Mouse (Mus musculus) thymus, postnatal 14 days (tissue): ENCODE measurements around the gene Entpd1.

ENCODE experiments used
- DNase-seq: peaks from one replicate; pipeline ENCODE4 v3.0.0; 2021

Gene Entpd1

DNA sequence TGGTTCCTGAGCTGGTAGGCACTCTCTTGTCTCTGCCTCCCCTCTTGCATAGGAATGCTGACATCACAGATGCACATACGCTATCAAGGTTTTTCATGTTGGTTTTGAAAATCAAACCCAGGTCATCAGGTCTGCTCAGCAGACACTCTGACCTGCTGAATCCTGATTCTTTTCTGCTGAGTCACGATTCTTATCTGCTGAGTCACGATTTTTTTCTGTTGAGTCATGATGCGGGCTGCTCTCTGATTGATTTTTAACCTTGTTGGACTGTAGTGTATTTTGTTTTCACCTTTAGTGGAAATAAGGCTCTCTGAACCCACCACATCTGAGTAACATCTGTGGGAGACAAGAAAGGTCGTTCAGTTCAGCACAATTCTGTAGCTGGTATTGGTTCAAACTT, 63.2 kb downstream of the Entpd1 start:
- DNase-seq: no peak

DNA sequence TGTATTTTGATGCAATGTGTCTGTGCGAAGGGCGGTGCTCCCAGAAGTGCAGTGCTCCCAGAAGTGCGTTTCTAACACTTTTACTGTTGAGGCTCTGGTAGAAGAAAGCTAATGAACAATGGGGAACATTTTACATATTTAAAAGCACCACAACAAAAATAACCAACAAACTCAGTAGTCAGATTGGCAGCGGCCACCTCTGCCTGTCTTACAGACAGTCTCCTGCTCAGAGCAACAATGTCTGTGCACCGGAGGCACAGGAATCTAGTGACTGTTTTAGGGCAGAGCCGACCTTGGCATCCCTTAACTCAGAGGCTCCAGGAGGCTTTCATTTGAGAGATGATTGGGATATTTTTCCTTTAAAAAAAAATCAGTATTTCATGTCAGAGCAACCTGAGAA, 65.9 kb downstream of the Entpd1 start:
- DNase-seq: no peak

DNA sequence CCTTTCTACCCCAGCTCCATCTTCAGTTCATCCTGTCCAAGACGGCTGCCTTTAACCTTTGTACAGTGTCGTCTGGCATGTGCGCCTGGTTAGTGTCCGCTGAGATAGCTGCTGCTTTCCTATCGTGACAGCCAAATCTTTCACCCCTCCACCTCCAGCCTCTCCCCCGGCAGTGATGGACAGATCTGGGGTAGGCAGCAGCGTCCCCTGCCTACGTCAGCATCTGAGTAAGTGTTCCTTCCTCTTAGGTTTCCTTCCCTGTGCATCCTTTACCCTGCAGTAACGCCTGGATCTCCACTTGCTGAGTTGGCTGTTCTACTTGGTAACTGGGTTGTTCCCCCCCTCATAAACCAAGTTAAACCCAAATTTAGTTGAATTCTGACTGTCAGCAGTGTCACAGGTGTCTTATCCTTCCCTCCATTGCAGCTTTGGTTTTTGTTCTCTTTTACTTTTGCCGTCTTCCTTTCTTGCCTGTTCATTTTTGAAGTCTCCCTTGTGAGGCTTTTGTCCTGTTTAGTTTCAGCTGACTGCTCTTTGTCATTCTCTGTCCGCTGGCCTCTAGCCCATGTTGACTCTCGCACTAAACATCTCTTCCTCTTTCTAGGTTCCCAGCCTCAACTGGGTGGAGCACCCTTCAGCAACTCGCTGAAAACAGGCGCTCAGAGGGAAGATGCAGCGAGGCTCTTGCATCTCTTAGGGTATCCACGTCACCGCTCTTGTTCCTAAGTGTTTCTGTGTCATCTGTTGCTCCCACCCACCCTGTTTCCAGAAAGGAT, 66.6 kb downstream of the Entpd1 start:
- peak; percentile 9 for DNase-seq

DNA sequence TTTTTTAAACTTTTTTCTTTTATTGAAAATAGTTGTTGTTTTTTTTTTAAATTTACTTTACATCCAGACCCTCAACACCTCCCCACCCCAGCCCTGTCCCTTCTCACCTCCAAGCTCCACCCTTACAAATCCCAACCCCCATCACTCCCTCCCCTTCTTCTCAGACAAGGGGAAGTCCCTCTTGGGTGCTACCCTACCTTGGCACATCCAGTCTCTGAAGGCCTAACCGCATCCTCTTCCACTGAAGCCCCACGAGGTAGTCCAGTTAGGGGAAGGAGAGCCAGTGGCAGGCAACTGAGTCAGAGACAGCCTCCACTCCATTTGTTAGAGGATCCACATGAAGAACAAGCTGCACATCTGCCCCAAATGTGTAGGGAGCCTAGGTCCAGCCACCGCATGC, 67.5 kb downstream of the Entpd1 start:
- peak; percentile 15 for DNase-seq

DNA sequence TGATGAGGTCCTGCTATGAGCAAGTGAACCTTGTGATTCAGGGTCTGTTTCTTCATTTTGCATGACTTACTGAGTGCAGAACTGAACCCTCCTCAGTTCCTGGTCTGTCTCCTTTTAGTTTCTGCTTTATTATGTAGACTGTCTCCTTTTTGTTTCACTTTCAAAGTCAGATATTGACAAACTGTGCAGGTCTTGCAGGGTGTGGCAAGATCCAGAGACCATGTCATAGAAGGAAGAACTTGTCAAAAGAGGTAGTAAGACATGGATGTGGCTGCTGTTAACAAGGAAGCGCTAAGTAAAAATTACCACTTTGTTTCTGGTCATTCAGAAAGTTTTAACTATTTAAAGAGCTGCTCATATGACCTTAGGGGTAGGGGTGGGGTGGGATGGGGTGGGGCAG, 72.0 kb downstream of the Entpd1 start:
- DNase-seq: no peak

DNA sequence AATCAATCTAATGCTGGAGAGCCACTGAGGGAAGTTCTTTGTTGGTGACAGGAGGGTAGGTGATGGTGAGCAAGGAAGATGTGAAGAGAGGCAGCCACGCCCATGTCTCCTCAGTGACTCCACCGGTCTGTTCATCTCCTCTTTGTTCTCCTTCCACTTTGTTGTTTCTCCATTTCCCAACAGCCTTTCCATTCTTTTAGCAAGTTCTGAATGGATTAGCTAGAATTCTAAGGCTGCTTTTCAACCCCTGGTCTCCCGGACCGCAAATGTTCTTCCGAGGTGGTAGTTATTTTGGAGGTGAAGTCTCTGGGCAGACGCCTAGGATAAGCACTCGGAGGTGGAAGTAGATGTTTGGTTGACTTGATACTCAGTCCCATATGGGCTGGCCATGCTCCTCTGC, 72.4 kb downstream of the Entpd1 start:
- no peak for DNase-seq

GRCm38 (mm10) chr19:40687291-40687927, 75.2 kb downstream of the Entpd1 start:
- peak; percentile 15 for DNase-seq

DNA sequence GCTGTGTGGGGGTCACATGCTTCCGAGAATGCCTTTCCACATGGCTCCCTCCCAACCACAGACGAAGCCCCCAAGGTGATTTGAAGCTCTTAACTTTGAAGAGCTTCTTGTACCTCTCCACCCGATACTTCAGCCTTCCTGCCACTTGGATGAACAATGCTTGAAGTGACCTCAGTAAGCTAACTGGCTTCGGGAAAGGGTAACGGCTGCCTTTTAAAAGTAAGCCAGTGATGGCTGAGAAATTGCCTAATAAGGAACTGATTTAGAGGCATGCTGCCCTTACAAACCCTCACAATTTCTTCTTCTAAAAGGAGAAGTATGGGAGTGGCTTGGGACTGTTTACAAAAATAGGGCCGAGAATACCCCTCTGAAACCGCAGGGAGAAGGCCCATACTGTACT, 81.0 kb downstream of the Entpd1 start:
- DNase-seq: no peak

DNA sequence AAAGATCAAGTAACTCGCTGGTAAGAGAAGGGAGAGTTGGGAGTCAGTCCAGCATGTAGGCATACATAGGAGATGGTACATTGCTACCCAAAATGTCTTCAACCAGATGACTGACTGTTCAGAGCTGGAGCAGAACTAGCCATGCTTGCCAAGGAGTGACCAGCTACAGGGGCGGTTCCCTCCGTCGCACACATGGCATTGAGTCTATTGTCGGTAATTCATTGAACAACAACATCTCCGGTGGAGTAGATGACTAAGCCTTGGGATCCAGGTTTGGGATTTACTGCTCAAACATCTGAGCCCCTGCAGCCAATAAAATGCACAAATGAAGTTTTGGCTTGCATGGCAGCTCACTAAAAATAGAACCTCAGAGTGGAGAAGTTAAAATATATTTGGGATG, 84.0 kb downstream of the Entpd1 start:
- no peak for DNase-seq

DNA sequence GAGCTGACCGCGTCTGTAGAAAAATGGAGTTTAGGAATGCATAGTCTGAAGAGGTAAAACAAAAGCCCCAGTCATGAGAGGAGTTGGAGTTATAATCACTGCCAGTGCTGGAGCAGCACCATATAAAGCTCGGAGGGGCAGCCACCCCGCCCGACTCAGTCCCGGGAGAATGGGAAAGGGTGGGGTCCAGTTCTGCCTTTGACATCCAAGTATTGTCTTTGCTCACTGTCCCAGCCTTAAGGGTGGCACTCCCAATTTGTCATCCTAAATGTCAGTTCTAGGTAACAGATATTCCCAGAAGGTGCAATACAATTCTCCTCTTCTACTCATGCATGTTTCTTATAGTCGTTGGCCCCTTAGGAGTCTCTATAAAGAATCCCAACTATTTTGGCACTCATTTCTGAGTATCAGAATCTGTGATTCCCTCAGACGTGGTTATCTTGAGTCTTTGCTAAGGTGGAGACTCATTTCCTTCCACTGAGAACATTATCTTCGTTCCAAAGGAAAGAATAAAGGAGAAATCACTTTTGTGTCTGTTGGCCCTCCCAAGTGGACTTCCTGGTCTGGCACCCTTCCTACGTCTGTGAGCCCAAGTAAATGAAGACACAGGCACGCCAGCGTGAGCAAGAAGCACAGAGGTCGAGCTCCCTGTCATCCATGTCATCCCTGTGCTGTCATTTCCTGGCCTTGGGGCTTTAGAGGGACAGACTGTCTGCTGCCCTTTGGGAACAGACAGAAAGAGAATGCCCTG, 86.1 kb downstream of the Entpd1 start:
- no peak for DNase-seq

DNA sequence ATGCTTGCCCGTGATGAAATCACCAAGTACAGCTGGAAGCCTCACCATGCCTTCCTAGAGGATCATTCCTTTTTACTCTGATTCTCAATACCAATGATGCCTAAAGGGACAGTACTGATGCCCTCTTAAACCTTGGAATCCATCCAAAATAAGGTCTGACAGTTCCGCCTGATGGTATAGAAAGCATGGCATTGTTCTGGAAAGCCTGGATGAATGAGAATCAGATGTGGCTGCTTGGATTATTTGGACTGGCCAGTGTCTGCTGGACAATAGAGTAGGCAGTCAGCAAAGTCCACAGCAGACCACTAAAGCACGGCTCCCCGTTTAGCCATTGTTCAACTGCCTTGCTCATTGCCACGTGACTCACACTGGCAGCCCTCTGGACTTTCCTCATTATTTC, 87.7 kb downstream of the Entpd1 start:
- DNase-seq: no peak

DNA sequence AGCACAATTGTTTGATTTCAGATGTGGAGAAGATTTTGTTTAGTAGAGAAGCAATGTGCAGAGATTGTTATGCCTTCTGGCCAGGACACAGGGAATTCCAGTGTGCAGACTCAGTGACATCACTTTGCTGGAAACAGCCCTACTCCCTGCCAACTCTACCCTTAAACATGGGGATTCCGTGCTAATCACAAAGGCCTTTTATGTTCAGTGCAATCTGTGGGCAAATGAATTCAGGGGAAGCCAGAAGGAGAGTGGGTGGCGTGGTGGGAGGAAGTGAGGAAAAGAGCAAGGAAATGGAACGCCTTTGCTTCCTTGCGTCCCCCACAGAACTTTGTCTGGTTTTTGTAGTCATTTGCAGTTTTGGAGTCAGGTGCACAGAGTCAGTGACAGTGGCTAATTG, 90.2 kb downstream of the Entpd1 start:
- no peak for DNase-seq

DNA sequence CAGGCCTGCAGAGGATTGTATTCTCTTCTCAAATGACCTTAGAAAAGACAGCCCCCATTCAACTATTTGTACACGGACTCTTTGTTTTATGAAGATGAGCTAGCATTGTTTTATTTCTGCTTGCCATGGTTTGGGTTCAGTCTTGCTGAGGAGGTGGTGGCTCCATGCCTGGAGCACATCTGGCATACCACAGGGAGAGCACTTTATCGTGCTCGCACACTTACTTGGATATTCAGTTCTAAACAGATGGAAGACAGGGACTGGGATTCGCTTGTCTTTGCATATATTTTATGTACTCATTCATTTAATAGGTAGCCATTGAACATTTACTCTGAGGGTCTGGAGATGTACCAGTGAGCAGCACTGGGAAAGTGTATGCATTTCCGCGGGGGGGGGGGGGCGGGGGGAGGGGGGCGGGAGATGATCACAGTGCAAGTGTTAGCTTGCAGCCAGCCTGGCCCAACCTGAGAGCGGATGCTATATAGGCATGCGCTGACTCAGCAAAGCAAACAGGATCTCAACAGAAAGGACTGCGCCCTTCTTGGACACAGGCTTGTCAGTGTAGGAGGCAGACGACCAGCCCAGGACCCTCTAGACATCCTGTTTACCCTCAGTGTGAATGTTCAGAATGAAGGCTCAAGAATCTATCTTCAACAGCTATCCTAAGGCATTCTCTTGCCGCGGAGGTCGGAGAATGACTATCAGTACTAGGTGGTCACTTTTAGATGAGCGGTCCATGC, 100.9 kb downstream of the Entpd1 start:
- no peak for DNase-seq

- no peak for DNase-seq
Observed at GRCm38 (mm10) chr19:40714700-40715099, 102.5 kb downstream of the Entpd1 start.

- DNase-seq: no peak
Observed at GRCm38 (mm10) chr19:40716981-40717380, 104.8 kb downstream of the Entpd1 start.

DNA sequence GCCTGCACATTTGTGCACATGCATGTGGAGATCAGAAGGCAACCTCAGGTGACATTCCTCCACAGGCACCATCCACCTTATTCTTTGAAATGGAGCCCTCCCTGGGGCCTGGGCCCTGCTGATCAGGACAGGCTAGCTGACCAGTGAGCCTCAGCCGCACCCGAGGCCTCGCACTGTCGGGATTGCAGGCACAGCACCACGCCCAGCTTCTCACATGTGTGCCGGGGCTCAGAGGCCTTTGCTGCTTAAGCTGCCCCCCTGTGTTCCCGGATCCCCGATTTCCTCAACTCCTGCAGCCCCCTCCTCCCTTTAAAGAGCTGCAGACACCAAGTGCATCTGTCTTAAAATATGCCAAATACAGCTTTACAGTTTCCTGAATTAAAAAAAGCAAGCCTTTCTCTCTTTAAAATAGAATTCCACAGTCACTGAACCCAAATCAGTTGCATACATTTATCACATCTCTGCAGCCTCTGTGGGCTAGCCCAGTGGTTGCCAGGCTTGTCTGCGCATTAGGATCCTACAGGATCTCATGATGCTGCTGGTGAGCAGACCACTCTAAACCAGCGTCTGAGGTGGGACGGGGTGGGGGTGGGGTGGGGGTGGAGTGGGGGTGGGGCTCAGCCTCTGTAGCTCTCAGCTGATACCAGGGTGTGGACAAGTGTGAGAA, 107.4 kb downstream of the Entpd1 start:
- DNase-seq: no peak

GRCm38 (mm10) chr19:40720381-40720780, 108.2 kb downstream of the Entpd1 start:
- no peak for DNase-seq

- peak; percentile 58 for DNase-seq
Observed at GRCm38 (mm10) chr19:40722137-40723038, 110.2 kb downstream of the Entpd1 start.

- DNase-seq: no peak
Observed at GRCm38 (mm10) chr19:40723516-40723915, 111.3 kb downstream of the Entpd1 start.

GRCm38 (mm10) chr19:40726148-40726547, 114.0 kb downstream of the Entpd1 start:
- no peak for DNase-seq

DNA sequence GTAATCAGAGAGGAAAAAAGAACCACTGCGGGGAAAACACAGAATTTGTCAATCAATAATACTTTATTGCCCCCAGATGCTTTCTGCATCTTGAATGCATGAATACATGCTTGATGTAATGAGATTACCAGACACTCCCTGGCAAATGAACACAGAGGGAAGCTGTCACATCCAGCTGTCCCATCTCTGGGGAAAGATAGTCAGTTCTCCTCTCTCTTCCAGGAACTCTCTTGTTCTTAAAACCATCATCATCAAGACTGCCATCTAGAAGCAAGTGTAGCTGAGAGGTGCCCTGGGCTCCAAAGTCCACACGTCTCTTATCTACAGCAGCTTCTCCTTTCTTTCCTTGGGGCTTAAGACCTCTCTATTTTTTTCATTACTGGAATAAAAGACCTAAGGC, 114.4 kb downstream of the Entpd1 start:
- DNase-seq: no peak

DNA sequence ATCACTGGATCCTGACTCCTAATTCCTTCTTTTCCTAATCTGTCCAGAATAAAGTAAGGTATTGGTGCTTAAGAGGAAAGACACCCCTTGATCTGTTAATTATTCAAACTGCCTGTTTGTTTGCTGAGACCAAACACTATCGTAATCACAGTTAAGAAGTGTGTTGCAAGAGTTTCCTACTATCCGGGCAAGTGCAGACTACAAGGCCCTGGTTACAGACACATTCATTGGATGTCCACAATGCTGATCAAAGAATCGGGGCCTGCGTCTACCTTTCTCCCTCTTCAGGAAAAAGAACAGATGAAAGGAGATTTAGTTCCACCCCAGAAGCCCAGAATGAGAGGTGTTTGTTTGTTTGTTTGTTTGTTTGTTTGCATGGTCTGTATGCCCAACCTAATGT, 116.0 kb downstream of the Entpd1 start:
- no peak for DNase-seq
